Mouse (Mus musculus) liver, embryonic 14.5 days (tissue): ENCODE results near the gene Gm26602. TPM values are rescaled to one million over a fixed set of nuclear protein-coding genes. Genes with fewer than 3 reads are reported as not detected.

Experiments used
- ATAC-seq: fragments of 200-750 bp; cut with Nextera tagmentation; 2 replicates; pipeline ENCODE4 v1.8.0; 2017; ENCODE audit warnings: moderate number of reproducible peaks, mild to moderate bottlenecking, moderate library complexity; ENCODE audit not compliant: insufficient read depth
- DNase-seq, 3 experiments: peaks; one replicate each; pipeline ENCODE4 v3.0.0-alpha.2; 2012 to 2013; ENCODE audit warnings: low read depth in 3 of 3, low spot score in 3 of 3
- H3K27ac ChIP-seq: fragments of 300-500 bp; sonication (generic); 2 replicates; pipeline ENCODE4 v1.5.1; 2014; ENCODE audit warnings: moderate library complexity, mild to moderate bottlenecking, control low read depth, inconsistent platforms
- H3K27me3 ChIP-seq: fragments of 300-500 bp; sonication (generic); 2 replicates; pipeline ENCODE4 v1.6.1; 2014; ENCODE audit warnings: mild to moderate bottlenecking, low read length, moderate library complexity; ENCODE audit not compliant: control insufficient read depth, insufficient read depth
- H3K36me3 ChIP-seq: fragments of 300-500 bp; sonication (generic); replicated peaks from 2 replicates; pipeline ENCODE4 v1.6.1; 2014; ENCODE audit warnings: low read depth; ENCODE audit not compliant: control insufficient read depth, insufficient read depth
- H3K4me1 ChIP-seq, 2 experiments: fragments of 200-500 bp in 1 of 2; fragments of 300-500 bp in 1 of 2; sonication (generic) in 1 of 2; replicated peaks; 2 replicates each; pipeline ENCODE4 v1.6.1; 2012 to 2014; ENCODE audit warnings: antibody characterized with exemption in 1 of 2, inconsistent platforms in 1 of 2, low read length in 1 of 2; ENCODE audit not compliant: control insufficient read depth in 2 of 2, insufficient read depth in 2 of 2
- H3K4me2 ChIP-seq: fragments of 300-500 bp; sonication (generic); 2 replicates; pipeline ENCODE4 v1.6.1; 2014; ENCODE audit warnings: low read depth, mild to moderate bottlenecking, control low read depth, moderate library complexity
- H3K4me3 ChIP-seq, 2 experiments: fragments of 200-500 bp in 1 of 2; fragments of 300-500 bp in 1 of 2; sonication (generic) in 1 of 2; 2 replicates each; pipeline ENCODE4 v1.5.1; 2012 to 2014; ENCODE audit warnings: low read depth in 2 of 2, low read length in 2 of 2, mild to moderate bottlenecking in 2 of 2, control low read depth in 1 of 2, inconsistent platforms in 1 of 2, moderate library complexity in 1 of 2; ENCODE audit not compliant: insufficient read depth in 1 of 2
- H3K9ac ChIP-seq: fragments of 300-500 bp; sonication (generic); replicated peaks from 2 replicates; pipeline ENCODE4 v1.6.1; 2014; ENCODE audit warnings: mild to moderate bottlenecking, control low read depth, moderate library complexity
- H3K9me3 ChIP-seq: fragments of 300-500 bp; sonication (generic); 2 replicates; pipeline ENCODE4 v1.6.1; 2016; ENCODE audit warnings: low read length, mixed read lengths; ENCODE audit not compliant: control insufficient read depth
- CTCF ChIP-seq: IDR thresholded peaks from 2 replicates; pipeline ENCODE4 v1.5.1; 2016; ENCODE audit warnings: antibody characterized with exemption, low read depth, control low read depth
- EP300 ChIP-seq: IDR thresholded peaks from 2 replicates; pipeline ENCODE4 v1.6.1; 2016; ENCODE audit warnings: antibody characterized with exemption, low read depth
- WGBS: fragments of 180-500 bp; shearing (Covaris S2); extraction: QIAGEN DNeasy Blood & Tissue Kit; methylation state at CpG from one replicate; pipeline ENCODE4 v1.1.7; 2014; ENCODE audit not compliant: insufficient replicate concordance; 5-methylcytosine and 5-hydroxymethylcytosine counted together
- polyA plus RNA-seq, 2 experiments: library from polyadenylated mRNA; depleted of rRNA in 1 of 2; stranded (reverse) in 1 of 2; unstranded in 1 of 2; fragments of >200 nt; fragmentation: Nextera tagmentation in 1 of 2; extraction: Ambion mirVana in 1 of 2; gene quantifications; 2 replicates each; pipeline versions ENCODE4 v1.2.1 to v1.2.3; 2012 to 2014

The Gm26602 gene
- not detected in 2 replicates for polyA plus RNA-seq (2012; rRNA removed)
- polyA plus RNA-seq (2014; fragmentation: Nextera tagmentation; extraction: Ambion mirVana) = not detected in 2 replicates

GRCm38 (mm10) chr10:79910556-79910955 is at the start of gene Gm26602:
Gm26602 (plus strand) TSS chr10:79910856.
- no peak within 1 kb of the TSS for H3K9ac ChIP-seq
- no peak for ATAC-seq
- DNase-seq = no peak
- peaks cover 23 to 28% of the 10 kb centered on the region in 2 experiments for H3K4me1 ChIP-seq
- TF ChIP-seq EP300 (no peak), CTCF (no peak)
- peak within 1 kb of the TSS; percentile 74; the same call in 1 of the 2 replicates for H3K27ac ChIP-seq
- H3K36me3 ChIP-seq = no peaks in the 10 kb centered on the region
- 91% methylated on average over 4 of the region's 4 CpGs for WGBS
- no peaks in the 10 kb centered on the region for H3K9me3 ChIP-seq
- H3K4me2 ChIP-seq = no peak within 1 kb of the TSS
- no peak within 1 kb of the TSS for H3K4me3 ChIP-seq
- H3K27me3 ChIP-seq = no peaks in the 10 kb centered on the region

GRCm38 (mm10) chr10:79861230-79862048 is 49.2 kb upstream of the Gm26602 start:
- Histone ChIP-seq H3K4me2 (no peak overlapping the region), H3K27me3 (no peaks in the 10 kb centered on the region), H3K4me3 (no peak overlapping the region), H3K27ac (no peak overlapping the region), H3K9ac (no peak overlapping the region), H3K4me1 (peaks cover 4 to 18% of the 10 kb centered on the region in 2 experiments; a peak in 3 of 4 replicates), H3K9me3 (no peaks in the 10 kb centered on the region), H3K36me3 (peaks cover 74% of the 10 kb centered on the region)
- DNase-seq (no peak), ATAC-seq (no peak)
- TF ChIP-seq CTCF = no peak
- TF ChIP-seq EP300 = no peak
- 87% methylated on average over 25 of the region's 25 CpGs for WGBS

GRCm38 (mm10) chr10:79862049-79862788 is 48.4 kb upstream of the Gm26602 start:
- DNase-seq = no peak
- Histone ChIP-seq H3K27ac (no peak overlapping the region), H3K27me3 (no peaks in the 10 kb centered on the region), H3K4me2 (no peak overlapping the region), H3K36me3 (peaks cover 66% of the 10 kb centered on the region), H3K4me3 (no peak overlapping the region), H3K4me1 (peaks cover 1 to 10% of the 10 kb centered on the region in 2 experiments; a peak in 3 of 4 replicates), H3K9me3 (no peaks in the 10 kb centered on the region), H3K9ac (no peak overlapping the region)
- no peak for ATAC-seq
- TF ChIP-seq EP300 = no peak
- TF ChIP-seq CTCF = no peak
- WGBS = 88% methylated on average over 23 of the region's 23 CpGs

GRCm38 (mm10) chr10:79862925-79863324 is 47.7 kb upstream of the Gm26602 start:
- Histone ChIP-seq H3K27ac (no peak overlapping the region), H3K9ac (no peak overlapping the region), H3K36me3 (peaks cover 61% of the 10 kb centered on the region), H3K4me1 (peaks cover 0 to 3% of the 10 kb centered on the region in 2 experiments; a peak in 1 of 4 replicates), H3K4me3 (no peak overlapping the region), H3K27me3 (no peaks in the 10 kb centered on the region), H3K4me2 (no peak overlapping the region), H3K9me3 (no peaks in the 10 kb centered on the region)
- ATAC-seq (no peak), DNase-seq (no peak)
- 77% methylated on average over 10 of the region's 10 CpGs for WGBS
- TF ChIP-seq EP300 = no peak
- no peak for TF ChIP-seq CTCF
